Mouse (Mus musculus): ENCODE results near the gene Soga3. TPM values are rescaled to one million over a fixed set of nuclear protein-coding genes. Genes with fewer than 3 reads are reported as not detected.

Soga3 gene
- polyA plus RNA-seq (2011; ENCODE audit: insufficient read length, low read depth, missing spikeins), result 0.44 TPM in 1 of 2 replicates, not detected in the other

- TF ChIP-seq CTCF (IDR thresholded peaks at IDR 0.05; ENCODE audit: borderline replicate concordance, insufficient read depth, low read length), result no peak
- TF ChIP-seq POLR2A (IDR thresholded peaks at IDR 0.05; ENCODE audit: low read depth, low read length), result no peak
- H3K4me3 ChIP-seq (ENCODE audit: insufficient read depth, low read length), result peak within 1 kb of the TSS; percentile 32
- no peaks in the 10 kb centered on the region for H3K4me1 ChIP-seq (ENCODE audit: control insufficient read depth, insufficient read depth, low read length)
- no peak within 1 kb of the TSS for H3K27ac ChIP-seq (ENCODE audit: insufficient read depth, low read length)
These were observed at the start of gene Soga3 for GRCm38 (mm10) chr10:29143566-29144335. TSS of gene Soga3 (plus strand) at chr10:29143839.

- Histone ChIP-seq H3K4me1 (ENCODE audit: control insufficient read depth, insufficient read depth, low read length) (no peaks in the 10 kb centered on the region), H3K27ac (ENCODE audit: insufficient read depth, low read length) (no peak overlapping the region), H3K4me3 (ENCODE audit: insufficient read depth, low read length) (no peak overlapping the region)
- TF ChIP-seq CTCF (IDR thresholded peaks at IDR 0.05; ENCODE audit: borderline replicate concordance, insufficient read depth, low read length), result no peak
- no peak for TF ChIP-seq POLR2A (IDR thresholded peaks at IDR 0.05; ENCODE audit: low read depth, low read length)
These were observed 36.7 kb upstream of the Soga3 start for GRCm38 (mm10) chr10:29106962-29107361.

- TF ChIP-seq CTCF (IDR thresholded peaks at IDR 0.05; ENCODE audit: borderline replicate concordance, insufficient read depth, low read length) (no peak), POLR2A (IDR thresholded peaks at IDR 0.05; ENCODE audit: low read depth, low read length) (no peak)
These were observed 1.0 kb upstream of the Soga3 start for GRCm38 (mm10) chr10:29142556-29143105.

GRCm38 (mm10) chr10:29144612-29145405, 1.2 kb downstream of the Soga3 start:
- Histone ChIP-seq H3K27ac (ENCODE audit: insufficient read depth, low read length) (no peak overlapping the region), H3K4me1 (ENCODE audit: control insufficient read depth, insufficient read depth, low read length) (no peaks in the 10 kb centered on the region), H3K4me3 (ENCODE audit: insufficient read depth, low read length) (no peak overlapping the region)
- TF ChIP-seq CTCF (IDR thresholded peaks at IDR 0.05; ENCODE audit: borderline replicate concordance, insufficient read depth, low read length) (no peak), POLR2A (IDR thresholded peaks at IDR 0.05; ENCODE audit: low read depth, low read length) (no peak)

More at GRCm38 (mm10) chr10:29142556-29143105, 1.0 kb upstream of the Soga3 start:
- Histone ChIP-seq H3K4me3 (ENCODE audit: insufficient read depth, low read length) (no peak overlapping the region), H3K4me1 (ENCODE audit: control insufficient read depth, insufficient read depth, low read length) (no peaks in the 10 kb centered on the region), H3K27ac (ENCODE audit: insufficient read depth, low read length) (no peak overlapping the region)

- H3K4me1 ChIP-seq (ENCODE audit: control insufficient read depth, insufficient read depth, low read length), result no peaks in the 10 kb centered on the region
- TF ChIP-seq POLR2A (IDR thresholded peaks at IDR 0.05; ENCODE audit: low read depth, low read length) (no peak), CTCF (IDR thresholded peaks at IDR 0.05; ENCODE audit: borderline replicate concordance, insufficient read depth, low read length) (no peak)
- H3K27ac ChIP-seq (ENCODE audit: insufficient read depth, low read length), result no peak overlapping the region
- peak overlapping the region; percentile 34 for H3K4me3 ChIP-seq (ENCODE audit: insufficient read depth, low read length)
These were observed 2.7 kb downstream of the Soga3 start for GRCm38 (mm10) chr10:29146198-29146857.

- no peaks in the 10 kb centered on the region for H3K4me1 ChIP-seq (ENCODE audit: control insufficient read depth, insufficient read depth, low read length)
- H3K4me3 ChIP-seq (ENCODE audit: insufficient read depth, low read length), result peak overlapping the region; percentile 34
- no peak for TF ChIP-seq POLR2A (IDR thresholded peaks at IDR 0.05; ENCODE audit: low read depth, low read length)
- no peak for TF ChIP-seq CTCF (IDR thresholded peaks at IDR 0.05; ENCODE audit: borderline replicate concordance, insufficient read depth, low read length)
- no peak overlapping the region for H3K27ac ChIP-seq (ENCODE audit: insufficient read depth, low read length)
These were observed 3.4 kb downstream of the Soga3 start for GRCm38 (mm10) chr10:29146858-29147640.

- no peak for TF ChIP-seq POLR2A (IDR thresholded peaks at IDR 0.05; ENCODE audit: low read depth, low read length)
- TF ChIP-seq CTCF (IDR thresholded peaks at IDR 0.05; ENCODE audit: borderline replicate concordance, insufficient read depth, low read length), result no peak
- H3K27ac ChIP-seq (ENCODE audit: insufficient read depth, low read length), result no peak overlapping the region
- no peaks in the 10 kb centered on the region for H3K4me1 ChIP-seq (ENCODE audit: control insufficient read depth, insufficient read depth, low read length)
These were observed 4.0 kb downstream of the Soga3 start for GRCm38 (mm10) chr10:29147641-29147990.

GRCm38 (mm10) chr10:29148076-29148475, 4.4 kb downstream of the Soga3 start:
- TF ChIP-seq CTCF (IDR thresholded peaks at IDR 0.05; ENCODE audit: borderline replicate concordance, insufficient read depth, low read length) (no peak), POLR2A (IDR thresholded peaks at IDR 0.05; ENCODE audit: low read depth, low read length) (no peak)
- Histone ChIP-seq H3K27ac (ENCODE audit: insufficient read depth, low read length) (no peak overlapping the region), H3K4me3 (ENCODE audit: insufficient read depth, low read length) (no peak overlapping the region), H3K4me1 (ENCODE audit: control insufficient read depth, insufficient read depth, low read length) (no peaks in the 10 kb centered on the region)

More at GRCm38 (mm10) chr10:29147641-29147990, 4.0 kb downstream of the Soga3 start:
- peak overlapping the region; percentile 34; the same call in 1 of the 2 replicates for H3K4me3 ChIP-seq (ENCODE audit: insufficient read depth, low read length)

All from embryonic fibroblast, embryonic 13.5 days (primary cell).